Mouse (Mus musculus) gastrocnemius, adult 2 months (tissue): Measurements from ENCODE around the gene Ptbp1. TPM values are rescaled to one million over a fixed set of nuclear protein-coding genes. Genes with fewer than 3 reads are reported as not detected.

Source experiments
- DNase-seq: peaks from one replicate; pipeline ENCODE4 v3.0.0; 2022
- H3K27ac ChIP-seq: fragments of 200-600 bp; 2 replicates; pipeline ENCODE4 v1.8.1; 2022; ENCODE audit warnings: mild to moderate bottlenecking
- H3K4me3 ChIP-seq: fragments of 200-600 bp; 2 replicates; pipeline ENCODE4 v1.8.1; 2022; ENCODE audit warnings: mild to moderate bottlenecking, moderate library complexity
- CTCF ChIP-seq: fragments of 200-600 bp; IDR thresholded peaks from 2 replicates; pipeline ENCODE4 v1.8.1; 2022; ENCODE audit warnings: antibody characterized with exemption, mild to moderate bottlenecking, moderate library complexity
- intact Hi-C: fragments of 180-260 bp; cut with DNase I; formaldehyde crosslinking; loops from one replicate; pipeline ENCODE4 v1.15.1; 2025
- long read RNA-seq, 2 experiments: library from polyadenylated mRNA; stranded (forward); transcript quantifications; one replicate each; pipeline ENCODE4 v2.0.0; 2021
- total RNA-seq, 2 experiments: library from RNA; stranded (reverse); gene quantifications; 2 replicates each; pipeline ENCODE4 v1.2.3; 2021

Ptbp1 gene
- 10 to 100 TPM; 18.8 to 25.1 TPM for total RNA-seq
- long read RNA-seq, experiment 1, partial matches to known transcripts = 1 of 5 reads
- long read RNA-seq, experiment 1, other reads (novel, unspliced or antisense) = 3 of 5 reads
- long read RNA-seq, experiment 2, partial matches to known transcripts = 3 of 11 reads
- long read RNA-seq, experiment 2, other reads (novel, unspliced or antisense) = 4 of 11 reads

DNA sequence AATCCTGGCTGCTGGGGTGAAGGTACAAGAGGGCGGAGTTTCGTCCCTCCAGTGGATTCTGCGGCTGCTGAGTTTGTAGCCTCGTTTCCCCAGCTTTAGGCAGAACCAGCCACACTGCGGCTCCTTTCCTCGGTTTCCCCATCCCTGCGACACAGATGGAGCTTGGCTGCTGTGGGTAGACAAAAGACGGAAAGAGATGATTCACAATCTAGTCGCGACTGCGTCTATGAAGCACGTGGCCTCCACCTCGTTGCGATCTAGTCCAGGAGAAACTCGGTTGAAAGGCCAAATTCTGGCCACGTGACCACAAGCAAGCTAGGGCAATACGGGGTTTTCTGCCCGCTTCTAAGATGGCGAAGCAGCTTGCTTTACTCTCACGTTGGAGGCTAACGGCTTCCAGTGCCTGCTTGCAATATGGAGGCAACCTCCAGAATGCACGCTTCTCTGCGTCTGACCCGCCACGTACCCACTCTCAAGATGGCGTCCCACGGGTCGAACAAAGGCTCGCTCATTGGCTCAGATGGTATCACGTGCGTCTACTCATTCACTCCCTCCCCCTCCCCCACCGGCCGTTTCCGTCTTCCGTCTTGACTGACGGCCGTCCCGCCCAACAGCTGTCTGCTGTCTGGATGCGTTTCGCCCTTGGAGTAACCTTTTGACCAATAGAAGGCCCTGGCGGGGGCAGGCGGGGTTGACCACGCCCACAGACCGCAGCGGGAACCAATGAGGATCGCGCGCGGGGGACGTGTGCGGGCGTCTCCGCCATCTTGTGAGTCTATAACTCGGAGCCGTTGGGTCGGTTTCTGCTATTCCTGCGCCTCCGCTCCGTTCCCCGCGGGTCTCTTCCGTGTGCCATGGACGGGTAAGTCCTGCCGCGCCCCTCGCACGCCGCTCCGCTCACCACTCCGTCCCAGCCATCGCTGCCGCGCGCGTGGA lies at the start of gene Ptbp1:
Ptbp1 (plus strand) TSS at position 568 of the 936 bp plus-strand sequence.
- no peak for TF ChIP-seq CTCF
- Histone ChIP-seq H3K27ac (peak within 1 kb of the TSS; percentile 100), H3K4me3 (peak within 1 kb of the TSS; percentile 95)
- peak; percentile 100 for DNase-seq
- intact Hi-C loops = loop anchor here (2.0 to 5.0 kb wide), 3 partner anchors 15 to 72 kb away; no protein-coding TSS in a partner anchor

DNA sequence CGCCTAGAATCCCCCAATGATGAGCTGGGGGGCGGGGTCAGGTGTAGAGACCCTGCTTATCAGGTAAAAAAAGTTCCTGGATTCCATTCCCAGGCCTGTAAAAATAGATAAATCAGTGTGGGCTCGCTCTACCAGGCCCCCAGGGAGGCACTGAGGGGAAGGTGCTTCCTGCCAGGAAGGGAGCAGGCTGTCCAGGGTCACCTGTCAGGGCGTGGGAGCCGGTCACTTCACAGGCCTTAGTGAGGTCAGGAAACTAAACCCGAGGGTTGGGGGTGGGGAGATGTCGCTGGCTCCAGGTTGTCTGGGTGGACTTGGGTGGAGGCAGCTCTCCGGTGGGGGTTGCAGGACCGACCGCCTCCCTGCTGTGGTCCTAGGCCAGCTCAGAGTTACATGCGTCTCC lies 48.6 kb upstream of the Ptbp1 start:
- H3K27ac ChIP-seq = peak overlapping the region; percentile 85
- intact Hi-C loops = loop anchor here (2.0 kb wide), 1 partner anchor 47 kb away; no protein-coding TSS in a partner anchor
- peak overlapping the region; percentile 62 for H3K4me3 ChIP-seq
- TF ChIP-seq CTCF = no peak
- DNase-seq = peak; percentile 66

DNA sequence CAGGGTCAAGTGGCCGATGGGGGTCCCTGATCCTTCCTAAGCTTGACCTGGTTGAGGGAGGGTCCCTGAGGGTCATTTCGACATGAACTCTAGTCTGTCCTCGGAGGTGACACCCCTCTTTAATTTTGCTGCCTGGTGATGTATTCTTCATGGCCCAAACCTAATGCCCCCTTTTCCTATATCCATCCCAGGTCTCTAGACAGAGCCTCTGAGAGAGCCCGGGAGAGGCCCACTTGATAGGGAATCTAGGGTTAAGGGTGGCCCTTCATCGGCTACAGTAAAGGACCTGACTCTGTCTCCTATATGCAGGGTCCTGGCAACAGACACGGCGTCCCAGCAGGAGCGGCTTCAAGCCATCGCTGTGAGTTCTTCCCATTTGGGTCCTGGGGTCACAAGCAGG lies 47.9 kb upstream of the Ptbp1 start:
- intact Hi-C loops = loop anchor here (2.0 kb wide), 1 partner anchor 46 kb away; no protein-coding TSS in a partner anchor
- H3K4me3 ChIP-seq = peak overlapping the region; percentile 62
- DNase-seq = no peak
- peak overlapping the region; percentile 85 for H3K27ac ChIP-seq
- TF ChIP-seq CTCF = no peak

DNA sequence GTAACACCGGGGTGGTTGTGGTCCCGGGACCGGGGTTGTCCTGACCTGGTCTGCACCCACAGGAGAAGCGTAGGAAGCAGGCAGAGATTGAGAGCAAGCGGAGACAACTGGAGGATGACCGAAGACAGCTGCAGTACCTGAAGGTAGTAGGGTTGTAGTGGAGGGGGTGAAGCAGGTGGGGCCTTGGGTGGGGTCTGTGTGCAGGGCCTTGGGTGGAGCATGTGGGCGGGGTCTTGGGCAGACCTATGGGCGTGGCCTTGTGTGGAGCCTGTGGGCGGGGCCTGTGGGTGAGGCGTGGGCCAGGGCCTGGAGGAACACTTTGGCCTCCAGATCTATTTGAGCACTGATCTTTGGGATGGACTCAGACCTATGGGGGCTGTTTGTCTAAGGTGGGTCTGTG lies 47.3 kb upstream of the Ptbp1 start:
- peak; percentile 64 for DNase-seq
- peak overlapping the region; percentile 85 for H3K27ac ChIP-seq
- TF ChIP-seq CTCF = no peak
- intact Hi-C loops = loop anchor here (2.0 kb wide), 1 partner anchor 46 kb away; no protein-coding TSS in a partner anchor
- peak overlapping the region; percentile 62 for H3K4me3 ChIP-seq

DNA sequence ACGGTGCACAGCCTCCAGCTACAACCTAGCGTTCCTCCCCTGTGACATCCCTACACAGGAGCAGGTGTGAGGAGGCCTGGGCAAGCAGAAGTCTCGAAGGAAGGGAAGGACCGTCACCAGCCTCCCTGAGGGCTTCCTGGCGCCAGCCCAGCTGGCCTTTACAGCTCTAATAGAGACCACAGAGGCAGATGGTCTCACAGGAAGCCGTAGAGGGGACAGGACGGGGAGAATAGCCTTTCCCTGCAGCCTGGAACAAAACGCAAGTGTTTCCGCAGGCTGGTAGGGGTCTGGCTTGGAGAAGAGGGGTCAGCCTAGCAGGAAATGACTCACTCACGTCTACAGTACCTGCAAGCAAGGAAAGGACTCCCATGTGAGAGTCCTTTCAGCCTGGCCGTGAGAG lies 46.4 kb upstream of the Ptbp1 start:
- intact Hi-C loops = loop anchor here (2.0 kb wide), 1 partner anchor 45 kb away; no protein-coding TSS in a partner anchor
- peak; percentile 60 for DNase-seq
- H3K4me3 ChIP-seq = peak overlapping the region; percentile 62
- H3K27ac ChIP-seq = peak overlapping the region; percentile 85
- TF ChIP-seq CTCF = no peak

DNA sequence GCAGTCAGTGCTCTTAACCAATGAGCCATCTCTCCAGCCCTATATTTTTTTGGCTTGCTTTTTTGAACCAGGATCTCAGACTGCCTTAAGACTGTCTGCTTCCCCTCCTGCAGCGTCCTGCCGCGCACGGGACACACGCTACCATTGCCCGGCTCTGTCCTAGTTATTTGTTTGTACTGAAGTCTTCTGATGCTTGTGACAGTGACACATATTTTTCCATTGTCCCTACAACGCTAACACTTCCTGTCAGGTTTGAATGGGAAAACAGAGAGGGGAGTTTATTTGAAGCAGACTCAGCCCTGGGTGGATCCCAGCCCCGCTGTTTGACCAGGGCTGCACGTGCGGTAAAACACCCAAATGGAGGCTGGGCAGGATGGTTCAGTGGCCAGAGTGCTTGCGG lies 45.5 kb upstream of the Ptbp1 start:
- no peak for TF ChIP-seq CTCF
- intact Hi-C loops = no loop called here
- DNase-seq = no peak
- H3K27ac ChIP-seq = peak overlapping the region; percentile 85
- peak overlapping the region; percentile 62 for H3K4me3 ChIP-seq

DNA sequence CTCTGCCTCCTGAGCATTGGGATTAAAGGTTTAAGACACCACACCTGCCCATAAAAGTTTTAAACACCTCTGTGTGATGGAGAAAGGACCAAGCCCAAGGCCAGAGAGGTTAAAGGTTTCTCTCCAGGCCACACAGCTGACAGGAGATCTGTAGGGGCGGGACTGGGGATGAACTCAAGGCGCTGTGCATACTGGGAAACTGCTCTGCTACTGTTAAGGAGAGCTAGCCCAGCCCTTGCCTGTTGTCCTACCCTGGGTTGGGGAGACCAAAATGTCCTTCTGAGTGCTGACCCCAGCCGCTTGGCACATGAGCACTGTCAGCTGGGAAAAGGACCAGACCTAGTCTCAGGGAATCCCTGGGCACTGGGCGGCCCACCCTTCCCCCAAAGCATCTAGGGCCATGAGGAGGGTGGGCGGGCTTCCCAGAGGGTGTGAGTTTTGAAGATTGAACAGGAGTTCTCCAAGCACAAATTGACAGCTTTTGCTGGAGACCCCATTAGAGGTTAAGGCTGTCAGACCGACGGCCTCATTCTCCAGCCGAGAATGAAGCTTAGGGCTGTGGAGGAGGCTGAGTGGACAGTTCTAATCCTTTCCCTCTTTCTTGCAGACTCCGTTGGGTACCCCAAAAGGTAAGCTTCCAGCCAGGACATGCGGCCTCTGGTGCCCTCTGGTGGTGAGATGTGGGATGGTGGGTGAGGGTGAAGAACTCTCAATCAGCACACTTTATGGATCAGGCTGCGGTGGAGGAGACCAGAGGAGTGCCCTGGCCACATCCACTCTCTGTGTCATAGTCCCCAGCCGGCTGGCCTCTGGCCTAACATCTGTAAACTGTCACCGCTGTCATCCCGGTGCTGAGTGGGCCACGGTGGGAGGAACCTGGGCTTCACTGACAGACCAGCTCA lies 42.2 kb upstream of the Ptbp1 start:
- Histone ChIP-seq H3K4me3 (no peak overlapping the region), H3K27ac (peak overlapping the region; percentile 59)
- intact Hi-C loops = loop anchor here (2.0 kb wide), 1 partner anchor 19 kb away; the partner anchor contains the start of gene Palm
- no peak; the same call in none of the 2 replicates for TF ChIP-seq CTCF
- DNase-seq = peak; percentile 86

DNA sequence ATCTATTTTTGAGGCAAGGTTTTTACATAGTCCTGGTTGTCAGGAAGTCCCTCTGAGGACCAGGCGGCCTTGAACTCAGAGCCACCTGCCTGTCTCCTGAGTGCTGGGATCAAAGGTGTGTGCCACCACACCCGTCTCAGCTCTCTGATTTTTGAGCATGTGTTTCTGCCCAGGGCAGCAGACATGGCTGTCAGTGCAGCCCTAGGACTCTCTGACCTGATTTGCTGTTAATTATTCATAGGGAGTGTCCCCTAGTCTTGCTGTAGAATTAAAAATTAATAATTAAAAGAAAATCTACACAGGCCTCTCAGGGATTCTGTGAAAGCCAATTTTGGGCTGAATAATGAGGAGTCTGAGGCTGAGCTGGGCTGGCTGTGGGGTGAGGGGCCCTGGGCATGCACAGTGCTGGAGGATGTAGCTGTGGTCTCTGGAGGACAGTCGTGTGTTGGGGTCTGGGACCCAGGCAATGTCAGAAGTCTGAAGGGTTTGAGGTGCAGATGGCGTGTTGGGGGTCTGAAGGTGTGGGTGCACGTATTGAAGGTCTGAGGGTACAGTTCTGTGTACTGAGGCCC lies 39.9 kb upstream of the Ptbp1 start:
- intact Hi-C loops = no loop called here
- TF ChIP-seq CTCF = no peak
- no peak for DNase-seq
- H3K27ac ChIP-seq = no peak overlapping the region
- H3K4me3 ChIP-seq = no peak overlapping the region

DNA sequence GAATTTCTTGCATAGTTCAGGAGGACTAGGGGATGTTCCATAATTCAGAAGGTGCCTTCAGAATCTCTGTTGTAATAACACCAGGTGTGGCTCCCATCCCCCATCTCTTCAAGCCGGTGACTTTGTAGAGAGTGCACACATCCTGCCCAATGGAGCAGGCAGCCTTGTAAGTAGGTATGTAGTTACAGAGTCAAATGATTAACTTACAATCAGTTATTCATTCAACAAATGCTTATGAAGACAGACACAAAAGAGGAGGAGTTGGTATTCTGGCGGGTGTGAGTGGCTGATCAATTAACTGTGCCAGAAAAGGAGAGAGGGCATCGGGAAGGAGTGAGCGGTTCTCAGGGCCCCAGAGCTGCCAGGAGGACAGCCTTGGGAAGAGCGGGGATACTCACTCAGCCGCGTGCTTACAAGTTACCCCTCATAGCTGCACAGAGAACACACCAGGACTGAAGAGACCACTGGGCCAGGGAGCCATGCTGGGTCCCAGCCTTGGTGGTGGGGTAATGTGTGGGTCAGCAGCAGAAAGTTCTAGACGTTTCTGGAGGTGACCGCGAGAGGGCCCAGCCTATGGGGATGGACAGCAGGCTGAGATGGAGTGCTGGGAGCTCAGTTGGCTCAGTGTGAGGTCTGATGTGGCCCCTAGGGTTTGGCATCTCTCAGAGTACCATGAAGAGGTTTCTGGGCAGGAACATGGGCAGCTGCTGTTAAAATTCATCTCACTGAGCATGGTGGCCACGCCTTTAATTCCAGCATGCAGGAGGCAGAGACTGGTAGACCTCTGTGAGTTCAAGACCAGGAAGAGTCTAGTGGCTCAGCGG lies 38.3 kb upstream of the Ptbp1 start:
- no peak for DNase-seq
- Histone ChIP-seq H3K4me3 (no peak overlapping the region), H3K27ac (no peak overlapping the region)
- TF ChIP-seq CTCF = no peak
- intact Hi-C loops = no loop called here

DNA sequence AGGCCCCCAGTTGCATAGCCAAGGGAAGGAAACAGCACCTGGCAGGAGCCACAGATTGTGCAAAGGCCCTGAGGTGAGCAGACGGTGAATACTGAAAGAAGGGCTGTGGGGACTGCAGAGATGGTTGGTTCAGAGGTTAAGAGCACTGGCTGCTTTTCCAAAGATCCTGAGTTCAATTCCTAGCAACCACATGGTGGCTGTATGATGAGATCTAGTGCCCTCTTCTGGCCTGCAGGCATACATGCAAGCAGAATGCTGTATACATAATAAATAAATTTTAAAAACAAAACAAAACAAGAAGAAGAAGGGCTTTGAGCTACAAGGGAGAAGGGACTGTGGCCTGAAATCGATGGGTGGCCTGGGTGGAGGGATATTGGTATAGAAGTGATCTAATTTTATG lies 37.1 kb upstream of the Ptbp1 start:
- DNase-seq = no peak
- H3K4me3 ChIP-seq = no peak overlapping the region
- peak; percentile 44 for TF ChIP-seq CTCF
- H3K27ac ChIP-seq = no peak overlapping the region
- intact Hi-C loops = no loop called here

DNA sequence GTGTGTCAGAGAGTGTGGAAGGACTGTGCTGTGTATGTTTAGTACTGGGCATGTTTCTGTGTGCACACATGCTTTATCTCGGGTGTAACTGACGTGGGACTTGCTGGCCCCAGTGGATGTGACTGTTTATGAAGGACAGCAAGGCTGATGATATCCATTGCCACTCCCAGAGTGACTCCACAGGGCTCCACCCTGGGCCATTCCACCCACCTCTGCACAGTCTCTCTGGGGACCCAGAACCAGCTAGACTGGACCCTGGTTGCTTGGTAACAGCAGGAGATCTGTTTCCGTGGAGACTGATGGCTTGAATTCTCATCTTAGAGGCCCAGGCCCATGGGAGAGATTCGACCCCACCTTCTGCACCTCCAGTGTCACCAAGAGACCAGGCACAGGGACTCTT lies 36.0 kb upstream of the Ptbp1 start:
- no peak overlapping the region for H3K4me3 ChIP-seq
- TF ChIP-seq CTCF = no peak
- DNase-seq = no peak
- intact Hi-C loops = no loop called here
- H3K27ac ChIP-seq = no peak overlapping the region
